Mouse (Mus musculus): ENCODE measurements around the gene Nudt19. TPM values are rescaled to one million over a fixed set of nuclear protein-coding genes. Genes with fewer than 3 reads are reported as not detected.
"Not testable (repeated sequence)": the region's sequence is repeated elsewhere in the genome, so short reads cannot be mapped to it uniquely, and the experiment has no call there.

Nudt19 gene
- total and polyA plus RNA-seq, 3 experiments = 30.1 to 122 (median 85.6) TPM

GRCm38 (mm10) chr7:35582719-35583118, 26.6 kb upstream of the Nudt19 start:
- no peaks in the 10 kb centered on the region; the same call in 1 of the 2 replicates for H3K9me3 ChIP-seq (replicated peaks)
- ATAC-seq (ENCODE audit: extremely low read depth, insufficient number of reproducible peaks, low FRiP score, poor library complexity, severe bottlenecking) = no peak
- TF ChIP-seq CTCF (IDR thresholded peaks at IDR 0.05; ENCODE audit: low read depth, low read length) = peak; percentile 73
- no peak for TF ChIP-seq GATA2 (IDR thresholded peaks at IDR 0.05; ENCODE audit: borderline replicate concordance, low read depth, low read length)
- no peak for TF ChIP-seq TAL1 (conservative IDR thresholded peaks at IDR 0.05; ENCODE audit: low read depth, low read length)
- peaks cover 44% of the 10 kb centered on the region for H3K4me1 ChIP-seq (ENCODE audit: insufficient read depth, low read depth, low read length)
- H3K4me3 ChIP-seq (ENCODE audit: low read depth, low read length) = no peak overlapping the region
- DNase-seq (ENCODE audit: low spot score) = no peak
- peaks cover 18% of the 10 kb centered on the region; the same call in 1 of the 2 replicates for H3K27me3 ChIP-seq (ENCODE audit: insufficient read depth, low read length)
- peaks cover 24% of the 10 kb centered on the region for H3K36me3 ChIP-seq (replicated peaks)

GRCm38 (mm10) chr7:35579849-35580248, 23.7 kb upstream of the Nudt19 start:
- peaks cover 31% of the 10 kb centered on the region for H3K27me3 ChIP-seq (ENCODE audit: insufficient read depth, low read length)
- peaks cover 22% of the 10 kb centered on the region for H3K36me3 ChIP-seq (replicated peaks)
- ATAC-seq (ENCODE audit: extremely low read depth, insufficient number of reproducible peaks, low FRiP score, poor library complexity, severe bottlenecking) (no peak), DNase-seq (ENCODE audit: low spot score) (no peak)
- no peak overlapping the region for H3K4me3 ChIP-seq (ENCODE audit: low read depth, low read length)
- TF ChIP-seq GATA2 (IDR thresholded peaks at IDR 0.05; ENCODE audit: borderline replicate concordance, low read depth, low read length) (no peak), GATA1 (IDR thresholded peaks at IDR 0.05; ENCODE audit: borderline replicate concordance, low read length) (no peak), TAL1 (conservative IDR thresholded peaks at IDR 0.05; ENCODE audit: low read depth, low read length) (no peak), POLR2AphosphoS5 (IDR thresholded peaks at IDR 0.05; ENCODE audit: insufficient replicate concordance, low read depth, low read length) (no peak), CTCF (IDR thresholded peaks at IDR 0.05; ENCODE audit: low read depth, low read length) (peak; percentile 86)
- no peaks in the 10 kb centered on the region; the same call in 1 of the 2 replicates for H3K9me3 ChIP-seq (replicated peaks)
- peaks cover 25% of the 10 kb centered on the region for H3K4me1 ChIP-seq (ENCODE audit: insufficient read depth, low read depth, low read length)

DNA sequence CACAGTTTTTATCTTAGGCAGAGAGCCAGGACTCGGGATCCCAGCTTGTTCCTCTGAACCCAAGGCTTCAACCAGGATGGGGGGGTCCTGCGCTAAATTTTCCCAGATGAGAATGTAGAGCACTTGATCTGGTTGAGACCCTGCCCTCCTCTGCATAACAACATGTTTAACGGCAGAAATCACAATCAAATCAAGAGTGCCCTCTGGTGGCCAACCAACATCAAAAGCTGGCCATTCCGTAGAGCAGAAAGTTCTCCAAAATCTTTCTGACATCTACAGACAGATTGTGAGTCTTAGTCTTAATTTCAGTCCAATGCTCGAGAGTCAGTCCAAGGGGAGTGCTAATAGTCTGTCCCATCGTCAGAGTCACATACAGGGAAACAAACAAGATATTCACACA, 14.8 kb upstream of the Nudt19 start:
- H3K4me3 ChIP-seq (ENCODE audit: low read depth, low read length); DNase-seq (ENCODE audit: low spot score); ATAC-seq (ENCODE audit: extremely low read depth, insufficient number of reproducible peaks, low FRiP score, poor library complexity, severe bottlenecking): not testable (repeated sequence)

DNA sequence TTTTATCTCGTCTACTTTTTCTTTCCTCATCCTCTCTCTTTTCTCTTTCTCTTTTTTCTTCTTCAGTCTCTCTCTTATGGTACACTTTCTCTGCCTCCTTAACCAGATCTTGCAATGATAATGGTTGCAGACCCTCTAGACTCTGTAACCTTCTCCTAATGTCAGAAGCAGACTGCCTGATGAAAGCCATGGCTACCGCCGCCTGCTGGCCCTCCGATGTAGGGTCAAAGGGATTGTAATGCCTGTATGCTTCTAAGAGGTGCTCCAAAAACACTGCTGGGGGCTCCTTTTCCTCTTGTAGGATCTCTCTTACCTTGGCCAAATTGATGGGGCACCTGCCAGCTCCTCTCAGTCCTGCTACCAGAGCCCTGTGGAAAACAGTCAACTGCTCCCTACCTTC, 13.6 kb upstream of the Nudt19 start:
- H3K27me3 ChIP-seq (ENCODE audit: insufficient read depth, low read length); H3K4me3 ChIP-seq (ENCODE audit: low read depth, low read length); DNase-seq (ENCODE audit: low spot score); H3K36me3 ChIP-seq (replicated peaks); H3K9me3 ChIP-seq (replicated peaks); ATAC-seq (ENCODE audit: extremely low read depth, insufficient number of reproducible peaks, low FRiP score, poor library complexity, severe bottlenecking); H3K4me1 ChIP-seq (ENCODE audit: insufficient read depth, low read depth, low read length): not testable (repeated sequence)

More for the DNA sequence above, 14.8 kb upstream of the Nudt19 start:
- H3K27me3 ChIP-seq (ENCODE audit: insufficient read depth, low read length) = peaks cover 14% of the 10 kb centered on the region
- not testable (repeated sequence) for H3K9me3 ChIP-seq (replicated peaks); H3K36me3 ChIP-seq (replicated peaks); H3K4me1 ChIP-seq (ENCODE audit: insufficient read depth, low read depth, low read length)

DNA sequence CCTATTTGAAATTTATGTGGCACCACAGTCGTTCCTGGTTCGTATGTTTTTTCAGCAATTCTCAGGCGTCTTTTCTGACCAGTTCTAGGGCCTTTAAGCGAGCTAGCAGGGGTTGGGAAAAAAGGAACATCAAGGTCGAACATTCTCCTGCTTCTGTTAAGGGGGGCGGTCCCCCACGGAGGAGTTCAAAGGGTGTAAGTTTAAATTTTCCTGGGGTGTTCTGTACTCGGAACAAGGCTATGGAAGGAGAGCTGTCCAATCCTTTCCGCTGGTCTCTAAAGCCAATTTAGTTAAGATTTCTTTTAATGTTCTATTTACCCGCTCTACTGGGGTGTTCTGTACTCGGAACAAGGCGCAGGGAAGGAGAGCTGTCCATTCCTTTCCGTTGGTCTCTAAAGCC, 9.9 kb upstream of the Nudt19 start:
- not testable (repeated sequence) for H3K27me3 ChIP-seq (ENCODE audit: insufficient read depth, low read length); H3K4me3 ChIP-seq (ENCODE audit: low read depth, low read length); H3K9me3 ChIP-seq (replicated peaks); DNase-seq (ENCODE audit: low spot score); H3K36me3 ChIP-seq (replicated peaks); ATAC-seq (ENCODE audit: extremely low read depth, insufficient number of reproducible peaks, low FRiP score, poor library complexity, severe bottlenecking)
- H3K4me1 ChIP-seq (ENCODE audit: insufficient read depth, low read depth, low read length) = peaks cover 42% of the 10 kb centered on the region

- H3K9me3 ChIP-seq (replicated peaks); H3K4me3 ChIP-seq (ENCODE audit: low read depth, low read length); H3K27me3 ChIP-seq (ENCODE audit: insufficient read depth, low read length); ATAC-seq (ENCODE audit: extremely low read depth, insufficient number of reproducible peaks, low FRiP score, poor library complexity, severe bottlenecking); DNase-seq (ENCODE audit: low spot score); H3K36me3 ChIP-seq (replicated peaks): not testable (repeated sequence)
- H3K4me1 ChIP-seq (ENCODE audit: insufficient read depth, low read depth, low read length) = peaks cover 47% of the 10 kb centered on the region
These were observed 8.8 kb upstream of the Nudt19 start for GRCm38 (mm10) chr7:35564872-35565271.

- no peaks in the 10 kb centered on the region for H3K27me3 ChIP-seq (ENCODE audit: insufficient read depth, low read length)
- H3K36me3 ChIP-seq (replicated peaks) = no peaks in the 10 kb centered on the region
- H3K4me1 ChIP-seq (ENCODE audit: insufficient read depth, low read depth, low read length) = peaks cover 49% of the 10 kb centered on the region
- no peak overlapping the region for H3K4me3 ChIP-seq (ENCODE audit: low read depth, low read length)
- no peaks in the 10 kb centered on the region for H3K9me3 ChIP-seq (replicated peaks)
- DNase-seq (ENCODE audit: low spot score) (no peak), ATAC-seq (ENCODE audit: extremely low read depth, insufficient number of reproducible peaks, low FRiP score, poor library complexity, severe bottlenecking) (no peak)
- TF ChIP-seq TAL1 (conservative IDR thresholded peaks at IDR 0.05; ENCODE audit: low read depth, low read length) (no peak), POLR2AphosphoS5 (IDR thresholded peaks at IDR 0.05; ENCODE audit: insufficient replicate concordance, low read depth, low read length) (no peak), GATA2 (IDR thresholded peaks at IDR 0.05; ENCODE audit: borderline replicate concordance, low read depth, low read length) (no peak), CTCF (IDR thresholded peaks at IDR 0.05; ENCODE audit: low read depth, low read length) (no peak), GATA1 (IDR thresholded peaks at IDR 0.05; ENCODE audit: borderline replicate concordance, low read length) (no peak)
These were observed 8.2 kb upstream of the Nudt19 start for GRCm38 (mm10) chr7:35564067-35564865.

Measured in G1E (cell line).